In genomic region chr6:40133436-40133835, GRCm38 (mm10) we compare ENCODE assay signal across 30 mouse cellular contexts.
"Had no signal": no experiment of that assay in that cellular context is flagged by ENCODE, and none has a peak within 500 bp of the region (broad histone marks: within the 10 kb centered on the region; RNA-seq: fewer than 3 reads in every experiment).

No protein-coding gene starts in this region.

- DNase-seq: left cerebral cortex, postnatal 4 days; liver; liver, embryonic 13.5 days; liver, postnatal 0 days; lung, adult 2 months; lung, postnatal 10 days; lung, postnatal 14 days; lung, postnatal 36 days; lung, postnatal 4 days; midbrain, embryonic 14.5 days had no signal

- H3K4me3 ChIP-seq: left cerebral cortex, adult 2 months; limb, embryonic 10.5 days; limb, embryonic 12.5 days; limb, embryonic 13.5 days; limb, embryonic 15.5 days; liver, embryonic 12.5 days; liver, embryonic 13.5 days; liver, embryonic 15.5 days; lung, embryonic 15.5 days; megakaryocyte, embryonic 14.5 days; midbrain, embryonic 10.5 days; midbrain, embryonic 12.5 days; midbrain, embryonic 13.5 days; midbrain, embryonic 15.5 days; myocyte had no signal

- H3K9me3 ChIP-seq: limb, embryonic 10.5 days; limb, embryonic 12.5 days; limb, embryonic 13.5 days; limb, embryonic 15.5 days; liver, embryonic 12.5 days; liver, embryonic 13.5 days; liver, embryonic 15.5 days; lung, embryonic 15.5 days; megakaryocyte, embryonic 14.5 days; midbrain, embryonic 10.5 days; midbrain, embryonic 12.5 days; midbrain, embryonic 13.5 days; midbrain, embryonic 15.5 days had no signal

- H3K4me1 ChIP-seq: limb, embryonic 10.5 days; limb, embryonic 12.5 days; limb, embryonic 13.5 days; limb, embryonic 15.5 days; liver, embryonic 12.5 days; liver, embryonic 13.5 days; liver, embryonic 15.5 days; lung, embryonic 15.5 days; megakaryocyte, embryonic 14.5 days had no signal

- ATAC-seq: liver, embryonic 12.5 days; liver, postnatal 0 days; lung, postnatal 0 days; midbrain, embryonic 13.5 days; midbrain, embryonic 15.5 days; midbrain, embryonic 16.5 days had no signal

- H3K4me2 ChIP-seq: limb, embryonic 12.5 days; limb, embryonic 13.5 days; limb, embryonic 15.5 days; liver, embryonic 11.5 days; liver, embryonic 12.5 days; liver, embryonic 13.5 days; liver, embryonic 15.5 days; lung, embryonic 15.5 days; midbrain, embryonic 11.5 days; midbrain, embryonic 12.5 days; midbrain, embryonic 13.5 days; midbrain, embryonic 15.5 days had no signal

- H3K27me3 ChIP-seq: limb, embryonic 12.5 days; limb, embryonic 13.5 days; limb, embryonic 15.5 days; liver, embryonic 12.5 days; liver, embryonic 13.5 days; liver, embryonic 15.5 days; lung, embryonic 15.5 days; megakaryocyte, embryonic 14.5 days; midbrain, embryonic 12.5 days; midbrain, embryonic 13.5 days; midbrain, embryonic 15.5 days had no signal

- H3K27ac ChIP-seq: left cerebral cortex, adult 2 months; limb, embryonic 10.5 days; limb, embryonic 12.5 days; limb, embryonic 13.5 days; limb, embryonic 15.5 days; liver, embryonic 12.5 days; liver, embryonic 13.5 days; liver, embryonic 14.5 days; liver, embryonic 15.5 days; lung, embryonic 15.5 days; macrophage; midbrain, embryonic 10.5 days; midbrain, embryonic 12.5 days; midbrain, embryonic 13.5 days; midbrain, embryonic 15.5 days had no signal

- H3K36me3 ChIP-seq: limb, embryonic 10.5 days; limb, embryonic 12.5 days; limb, embryonic 13.5 days; limb, embryonic 15.5 days; liver, embryonic 12.5 days; liver, embryonic 13.5 days; liver, embryonic 15.5 days; lung, embryonic 15.5 days; midbrain, embryonic 10.5 days; midbrain, embryonic 12.5 days; midbrain, embryonic 13.5 days; midbrain, embryonic 15.5 days had no signal

- H3K9ac ChIP-seq: limb, embryonic 12.5 days; limb, embryonic 13.5 days; limb, embryonic 15.5 days; liver, embryonic 12.5 days; liver, embryonic 13.5 days; liver, embryonic 14.5 days; liver, embryonic 15.5 days; liver, postnatal 0 days; lung, embryonic 15.5 days; midbrain, embryonic 12.5 days; midbrain, embryonic 13.5 days; midbrain, embryonic 15.5 days had no signal
